Mouse (Mus musculus) E14TG2a.4 (cell line): ENCODE data around the gene Ispd.

Experiments
- H3K27me3 ChIP-seq: 2 replicates; pipeline ENCODE4 v1.6.1; 2014; ENCODE audit warnings: low read length, control low read depth; ENCODE audit not compliant: insufficient read depth
- H3K36me3 ChIP-seq: 2 replicates; pipeline ENCODE4 v1.6.1; 2014; ENCODE audit warnings: low read length, control low read depth; ENCODE audit not compliant: insufficient read depth
- H3K4me1 ChIP-seq: replicated peaks from 2 replicates; pipeline ENCODE4 v1.6.1; 2014; ENCODE audit warnings: low read depth, low read length, control low read depth
- H3K4me3 ChIP-seq: replicated peaks from 2 replicates; pipeline ENCODE4 v1.5.1; 2014; ENCODE audit warnings: mild to moderate bottlenecking, low read length
- H3K9me3 ChIP-seq: 2 replicates; pipeline ENCODE4 v1.6.1; 2014; ENCODE audit warnings: low read length, control low read depth
- CTCF ChIP-seq: conservative IDR thresholded peaks from 2 replicates; pipeline ENCODE4 v1.5.1; 2014; ENCODE audit warnings: low read length
- NANOG ChIP-seq: IDR thresholded peaks from 2 replicates; pipeline ENCODE4 v1.6.1; 2014; ENCODE audit warnings: borderline replicate concordance, low read length, mixed read lengths
- POU5F1 ChIP-seq: IDR thresholded peaks from 2 replicates; pipeline ENCODE4 v1.6.1; 2014; ENCODE audit warnings: low read length, borderline replicate concordance

The Ispd gene

DNA sequence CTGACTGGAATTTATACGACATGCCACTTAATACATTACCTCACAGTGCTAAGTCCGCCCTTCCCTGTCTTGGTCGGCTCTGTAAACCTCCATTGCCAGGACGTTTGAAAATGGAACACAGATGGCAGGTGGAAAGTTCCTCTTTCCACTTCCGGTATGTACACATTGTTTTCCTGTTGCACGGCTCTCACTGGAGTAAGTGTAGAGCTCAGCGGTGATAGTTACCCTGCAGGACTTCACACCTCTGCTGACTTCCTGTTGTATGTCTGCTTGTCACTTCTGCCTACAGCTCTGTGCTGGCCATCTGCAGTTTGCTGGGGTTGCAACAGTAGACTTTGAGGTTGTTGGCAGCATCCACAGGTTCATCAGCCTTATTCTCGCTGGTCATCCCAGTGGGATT is 58.1 kb downstream of the Ispd start:
- TF ChIP-seq CTCF (no peak), POU5F1 (no peak), NANOG (no peak)
- no peaks in the 10 kb centered on the region for H3K27me3 ChIP-seq
- H3K4me3 ChIP-seq = no peak overlapping the region
- no peaks in the 10 kb centered on the region for H3K4me1 ChIP-seq
- no peaks in the 10 kb centered on the region for H3K36me3 ChIP-seq
- H3K9me3 ChIP-seq = peaks cover 5% of the 10 kb centered on the region

DNA sequence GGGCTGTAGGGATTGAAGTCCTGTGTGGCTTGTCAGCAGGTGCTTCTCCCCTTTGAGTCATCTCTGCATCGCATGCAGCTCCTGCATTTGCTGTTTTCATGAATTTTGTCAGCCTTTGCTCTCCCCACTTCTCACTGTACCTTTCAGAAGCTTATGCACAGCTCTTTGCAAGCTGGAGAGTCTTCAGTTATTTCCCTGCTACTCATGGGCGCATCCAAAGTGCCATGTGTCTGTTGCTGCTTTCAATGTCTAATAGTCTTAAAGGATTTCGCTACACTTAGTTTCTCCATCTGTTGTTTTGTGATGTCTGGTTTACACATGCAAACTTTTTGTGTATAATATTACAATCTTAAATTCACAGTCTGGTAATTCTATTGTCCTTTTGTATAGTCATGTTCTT is 74.8 kb downstream of the Ispd start:
- H3K4me3 ChIP-seq = no peak overlapping the region
- H3K9me3 ChIP-seq = no peaks in the 10 kb centered on the region
- no peaks in the 10 kb centered on the region for H3K36me3 ChIP-seq
- no peaks in the 10 kb centered on the region for H3K27me3 ChIP-seq
- no peak for TF ChIP-seq POU5F1
- no peak for TF ChIP-seq NANOG
- no peak for TF ChIP-seq CTCF
- H3K4me1 ChIP-seq = no peaks in the 10 kb centered on the region

DNA sequence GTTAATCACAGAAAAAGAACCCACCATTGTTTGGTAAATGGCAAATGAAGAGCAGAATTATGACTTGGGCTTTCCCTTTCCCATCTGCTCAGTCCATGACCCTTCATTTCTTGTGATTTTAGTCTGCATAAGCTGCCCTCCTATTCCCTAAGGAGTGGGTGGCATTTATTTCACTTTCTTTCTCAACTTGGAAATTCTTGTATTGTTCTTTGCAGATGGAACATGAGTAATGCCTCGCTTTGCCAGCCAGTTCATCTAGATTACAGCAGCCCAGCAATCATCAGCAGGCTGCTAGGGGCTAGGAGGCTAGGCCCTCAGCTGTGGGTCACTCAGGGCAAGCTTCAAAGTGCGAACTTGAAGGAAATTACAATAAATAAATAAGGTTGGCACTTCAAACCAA is 76.5 kb downstream of the Ispd start:
- TF ChIP-seq POU5F1 (no peak), CTCF (no peak), NANOG (no peak)
- H3K4me1 ChIP-seq = no peaks in the 10 kb centered on the region
- no peaks in the 10 kb centered on the region for H3K9me3 ChIP-seq
- no peak overlapping the region for H3K4me3 ChIP-seq
- no peaks in the 10 kb centered on the region for H3K27me3 ChIP-seq
- H3K36me3 ChIP-seq = no peaks in the 10 kb centered on the region

DNA sequence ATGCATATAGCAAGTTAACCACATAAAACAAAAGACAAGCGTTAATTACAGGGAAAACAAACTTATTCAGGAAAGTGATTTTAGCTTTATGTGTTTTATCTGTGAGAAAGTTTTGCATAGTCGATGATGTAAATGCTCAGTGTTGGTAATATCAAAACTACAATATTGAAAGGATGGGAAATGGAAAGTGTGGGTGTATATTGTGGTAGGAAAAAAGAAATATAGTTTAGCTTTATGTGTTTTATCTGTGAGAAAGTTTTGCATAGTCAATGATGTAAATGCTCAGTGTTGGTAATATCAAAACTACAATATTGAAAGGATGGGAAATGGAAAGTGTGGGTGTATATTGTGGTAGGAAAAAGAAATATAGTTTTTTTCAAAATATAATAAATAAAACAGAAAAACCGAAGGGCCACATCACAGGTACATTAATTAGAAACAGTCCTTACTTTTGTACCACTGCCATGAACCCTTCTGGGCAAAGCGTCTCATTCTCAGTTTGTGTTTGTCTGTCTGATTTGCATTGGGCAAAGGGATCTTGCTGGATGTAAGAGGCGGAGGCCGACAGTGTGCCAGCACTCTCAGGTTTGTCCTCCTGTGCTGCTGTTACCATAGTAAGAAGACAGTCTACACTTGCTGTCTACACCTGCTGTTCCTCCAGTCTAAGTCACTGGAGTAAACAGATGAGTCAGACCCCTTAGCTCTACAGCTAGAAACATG is 87.2 kb downstream of the Ispd start:
- H3K4me1 ChIP-seq = no peaks in the 10 kb centered on the region
- H3K4me3 ChIP-seq = no peak overlapping the region
- H3K27me3 ChIP-seq = no peaks in the 10 kb centered on the region
- TF ChIP-seq POU5F1 (no peak), NANOG (no peak), CTCF (no peak)
- no peaks in the 10 kb centered on the region for H3K9me3 ChIP-seq
- no peaks in the 10 kb centered on the region for H3K36me3 ChIP-seq

DNA sequence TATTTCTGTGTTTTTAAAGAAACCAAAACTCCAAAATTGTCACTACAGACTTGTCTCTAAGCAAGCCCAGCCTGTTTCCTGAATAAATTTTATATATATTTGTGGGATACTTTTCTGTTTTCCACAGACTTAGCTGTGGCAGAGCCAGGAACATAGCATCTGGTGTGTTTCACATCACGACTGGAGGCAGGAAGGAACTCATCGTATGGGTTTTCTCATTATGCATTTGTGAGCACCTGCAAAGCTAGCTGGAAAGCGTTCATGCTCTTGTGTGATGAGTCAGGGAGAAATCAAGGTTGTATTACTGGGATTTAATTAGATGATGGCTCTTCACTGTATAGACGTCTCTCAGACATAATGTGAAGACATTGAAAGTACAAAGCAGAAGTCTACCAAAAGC is 90.2 kb downstream of the Ispd start:
- Histone ChIP-seq H3K9me3 (no peaks in the 10 kb centered on the region), H3K27me3 (no peaks in the 10 kb centered on the region), H3K4me3 (no peak overlapping the region), H3K36me3 (no peaks in the 10 kb centered on the region), H3K4me1 (peaks cover 3% of the 10 kb centered on the region)
- TF ChIP-seq POU5F1 = no peak
- TF ChIP-seq NANOG = no peak
- no peak for TF ChIP-seq CTCF

DNA sequence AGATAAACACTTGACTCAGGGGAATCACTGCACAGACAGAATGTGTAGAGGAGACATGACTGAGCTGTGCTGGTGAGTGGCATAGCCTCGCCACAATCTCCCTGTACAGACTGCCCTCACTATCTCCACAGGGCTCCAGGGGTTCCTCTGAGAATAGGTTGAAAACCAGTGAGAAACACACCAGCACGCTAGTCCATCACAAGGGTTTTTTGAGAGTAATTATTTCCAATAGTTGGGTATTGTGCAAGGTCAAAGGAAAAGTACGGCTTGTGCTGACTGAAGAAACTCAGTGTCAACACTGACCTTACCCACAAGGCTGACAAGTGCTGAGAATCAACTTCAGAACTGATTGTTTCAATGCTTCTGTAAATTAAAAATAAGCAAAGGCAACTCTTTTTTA is 92.9 kb downstream of the Ispd start:
- H3K9me3 ChIP-seq = no peaks in the 10 kb centered on the region
- TF ChIP-seq CTCF = no peak
- no peak for TF ChIP-seq POU5F1
- no peak for TF ChIP-seq NANOG
- no peaks in the 10 kb centered on the region for H3K36me3 ChIP-seq
- no peaks in the 10 kb centered on the region for H3K27me3 ChIP-seq
- H3K4me1 ChIP-seq = peaks cover 6% of the 10 kb centered on the region
- no peak overlapping the region for H3K4me3 ChIP-seq

DNA sequence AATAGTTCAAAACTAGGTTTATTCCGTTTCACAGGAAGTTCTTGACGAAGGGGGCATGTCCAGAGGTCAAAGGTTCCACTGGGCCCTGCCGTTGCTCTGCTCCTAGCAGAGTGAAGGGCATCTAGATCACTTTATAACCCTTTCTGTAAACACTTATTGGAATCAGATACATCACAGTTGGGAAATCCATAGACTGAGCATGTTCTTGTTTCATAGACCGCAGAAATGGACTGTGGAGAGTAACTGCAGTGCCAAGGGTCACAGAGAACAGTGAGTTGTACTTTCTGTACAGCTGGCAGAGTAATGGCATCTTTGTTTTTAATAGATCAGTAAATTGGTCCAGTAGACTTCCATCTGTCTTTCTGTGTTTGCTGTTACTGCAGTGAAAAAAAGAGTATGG is 94.0 kb downstream of the Ispd start:
- Histone ChIP-seq H3K36me3 (no peaks in the 10 kb centered on the region), H3K9me3 (no peaks in the 10 kb centered on the region), H3K4me3 (no peak overlapping the region), H3K27me3 (no peaks in the 10 kb centered on the region), H3K4me1 (peaks cover 6% of the 10 kb centered on the region)
- TF ChIP-seq NANOG (no peak), POU5F1 (no peak), CTCF (no peak)

DNA sequence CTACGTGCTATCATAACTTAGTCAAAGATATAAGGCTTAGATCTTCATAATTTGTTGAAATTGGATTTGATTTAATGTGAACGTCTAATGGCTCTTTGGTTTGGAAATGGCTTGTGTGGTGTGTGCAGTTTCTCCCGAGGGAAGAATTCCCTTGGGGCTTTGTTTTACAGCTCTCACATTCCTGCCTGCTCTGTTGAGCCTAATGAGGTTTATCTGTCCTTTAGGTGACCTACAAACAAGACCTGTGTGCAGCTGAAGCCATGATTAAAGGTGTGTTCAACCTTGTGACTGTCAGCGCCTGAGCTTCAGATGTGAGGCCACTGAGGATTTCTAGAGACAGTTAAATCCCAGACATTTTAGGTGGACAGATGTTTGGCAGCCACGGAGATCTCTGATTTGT is 95.2 kb downstream of the Ispd start:
- TF ChIP-seq POU5F1 (no peak), CTCF (no peak), NANOG (no peak)
- Histone ChIP-seq H3K4me1 (peaks cover 6% of the 10 kb centered on the region), H3K27me3 (no peaks in the 10 kb centered on the region), H3K9me3 (no peaks in the 10 kb centered on the region), H3K36me3 (no peaks in the 10 kb centered on the region), H3K4me3 (no peak overlapping the region)

DNA sequence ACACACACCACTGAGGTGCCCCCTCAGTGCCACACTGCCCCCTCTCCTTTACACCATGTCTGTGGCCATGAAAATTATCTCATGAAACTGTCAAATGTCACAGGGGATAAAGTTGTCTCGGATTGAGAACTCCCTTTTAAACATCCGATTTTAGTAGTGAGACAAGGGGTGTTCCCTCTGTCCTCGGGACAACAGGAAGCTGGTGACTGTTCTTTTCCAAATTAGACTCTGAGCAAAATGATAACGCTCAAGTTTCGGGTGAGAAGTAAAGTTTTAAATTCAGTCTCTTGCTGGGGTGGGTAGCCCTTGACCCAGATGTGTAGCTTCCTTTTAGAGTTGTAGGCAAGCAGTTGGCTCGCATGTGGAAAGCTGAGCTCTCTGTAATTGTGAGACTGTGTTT is 96.3 kb downstream of the Ispd start:
- no peak overlapping the region for H3K4me3 ChIP-seq
- no peaks in the 10 kb centered on the region for H3K9me3 ChIP-seq
- TF ChIP-seq CTCF (no peak), NANOG (no peak), POU5F1 (no peak)
- H3K36me3 ChIP-seq = no peaks in the 10 kb centered on the region
- H3K4me1 ChIP-seq = peaks cover 6% of the 10 kb centered on the region
- no peaks in the 10 kb centered on the region for H3K27me3 ChIP-seq
